ENCODE assay signal across 8 mouse cellular contexts in genomic region chr1:36603361-36603760, GRCm38 (mm10). TPM values are rescaled to one million over a fixed set of nuclear protein-coding genes. Genes with fewer than 3 reads are reported as not detected.
DNase-seq lines count a peak whose midpoint lies in the region; TF ChIP-seq lines count a peak whose summit lies in the region.

No protein-coding gene starts in this region.

- peak; percentile 14 for DNase-seq in adrenal gland, adult 2 months
- no peak for DNase-seq in adrenal gland, postnatal 25 days
- peak; percentile 29 for DNase-seq in adipocyte (ENCODE audit: low spot score)
- DNase-seq in heart, adult 9 months (ENCODE audit: low spot score in 2 of 2) = peak; percentile 61 to 63
- peak; percentile 76 for DNase-seq in left cerebral cortex, adult 11 months (ENCODE audit: low spot score)
- peak; percentile 41 for DNase-seq in thymus, postnatal 14 days
- DNase-seq in retina, postnatal 1 day = no peak

- peak overlapping the region; percentile 45 for H3K4me2 ChIP-seq in myocyte (ENCODE audit: low read depth)

- H3K4me3 ChIP-seq in myocyte = no peak overlapping the region

- no peaks in the 10 kb centered on the region for H3K27me3 ChIP-seq in myocyte (ENCODE audit: control insufficient read depth, insufficient read depth, insufficient read length)

- no peaks in the 10 kb centered on the region for H3K79me2 ChIP-seq in myocyte (ENCODE audit: control insufficient read depth, insufficient read depth)

- TF ChIP-seq POLR2A in myocyte (IDR thresholded peaks at IDR 0.05; ENCODE audit: insufficient read length, low read depth) = no peak

- H3K36me3 ChIP-seq in myocyte (ENCODE audit: control insufficient read depth, insufficient read depth) = no peaks in the 10 kb centered on the region

- no peak overlapping the region for H3ac ChIP-seq in myocyte (ENCODE audit: control insufficient read depth, insufficient read length)

TF ChIP-seq in myocyte, 11 proteins besides CTCF, POLR2A, EP300 and RAD21:
- no peak for TF ChIP-seq POLR2AphosphoS2 (IDR thresholded peaks at IDR 0.05; ENCODE audit: insufficient read length, low read depth)
- TF ChIP-seq CEBPB (IDR thresholded peaks at IDR 0.05; ENCODE audit: insufficient read depth, poor library complexity, severe bottlenecking) = no peak
- TF ChIP-seq MAX (IDR thresholded peaks at IDR 0.05; ENCODE audit: low read depth) = no peak
- no peak for TF ChIP-seq TCF12 (IDR thresholded peaks at IDR 0.05; ENCODE audit: insufficient read depth, poor library complexity, severe bottlenecking)
- TF ChIP-seq USF1 (IDR thresholded peaks at IDR 0.05; ENCODE audit: low read depth) = no peak
- TF ChIP-seq SRF (IDR thresholded peaks at IDR 0.05; ENCODE audit: control insufficient read depth, insufficient read length, low read depth) = no peak
- no peak for TF ChIP-seq E2F4 (IDR thresholded peaks at IDR 0.05; ENCODE audit: insufficient read depth)
- TF ChIP-seq REST (IDR thresholded peaks at IDR 0.05; ENCODE audit: insufficient read depth, insufficient read length) = no peak
- TF ChIP-seq MYOD1 (IDR thresholded peaks at IDR 0.05; ENCODE audit: control insufficient read depth in 1 of 3, insufficient read length in 2 of 3, low read depth in 2 of 3) = no peak
- no peak for TF ChIP-seq TCF3 (IDR thresholded peaks at IDR 0.05; ENCODE audit: insufficient read length, low read depth)
- no peak for TF ChIP-seq MYOG (IDR thresholded peaks at IDR 0.05; ENCODE audit: control insufficient read depth in 1 of 3, insufficient read depth in 1 of 3, insufficient read length in 2 of 3, low read depth in 2 of 3)

RNA-seq across cellular contexts. Expression of gene Sema4c, which starts 45.2 kb away (rescaled TPM):
- 10 to 100 TPM; 13.0 to 25.3 TPM for total RNA-seq in adrenal gland, adult 2 months (2021)
- 22.5 and 24.0 TPM in 2 replicates for polyA plus RNA-seq in adrenal gland, adult 2 months (2012; rRNA removed)
- 19.7 and 24.2 TPM in 2 replicates for total RNA-seq in adrenal gland, postnatal 25 days (2021)
- polyA plus RNA-seq in myocyte (2012; fragmentation: generic; extraction: Trizol) = 30.7 TPM

RNA-seq across cellular contexts. Expression of gene Ankrd39, which starts 56.1 kb away (rescaled TPM):
- total RNA-seq in adrenal gland, adult 2 months (2021) = 10 to 100 TPM; 11.1 to 14.5 TPM
- polyA plus RNA-seq in adrenal gland, adult 2 months (2012; rRNA removed) = 24.4 and 41.9 TPM in 2 replicates
- 16.5 and 19.7 TPM in 2 replicates for total RNA-seq in adrenal gland, postnatal 25 days (2021)
- 17.9 TPM for polyA plus RNA-seq in myocyte (2012; fragmentation: generic; extraction: Trizol)

Comparison
In these comparisons a context has a peak if more than half of its experiments do, and no peak if none do; other contexts are left out.
1. DNase-seq: peak in adrenal gland, adult 2 months (single experiment), adipocyte (single experiment), heart, adult 9 months (2 of 2), left cerebral cortex, adult 11 months (single experiment) and thymus, postnatal 14 days (single experiment); none in adrenal gland, postnatal 25 days (single experiment) and retina, postnatal 1 day (single experiment).